Mouse (Mus musculus) gonadal fat pad, adult 2 months (tissue): ENCODE data around the gene Epb42. TPM values are rescaled to one million over a fixed set of nuclear protein-coding genes. Genes with fewer than 3 reads are reported as not detected.
"Not testable (repeated sequence)": the region's sequence is repeated elsewhere in the genome, so short reads cannot be mapped to it uniquely, and the experiment has no call there.

Experiments
- DNase-seq: peaks from one replicate; pipeline ENCODE4 v3.0.0-alpha.2; 2012; ENCODE audit warnings: low read depth
- polyA plus RNA-seq: library from polyadenylated mRNA; depleted of rRNA; stranded (reverse); fragments of >200 nt; gene quantifications from 2 replicates; pipeline ENCODE4 v1.2.3, GENCODE M21; 2012

Gene Epb42
- polyA plus RNA-seq, 1 experiment: 0.11 TPM

GRCm38 (mm10) chr2:121007925-121008663 is 28.8 kb downstream of the Epb42 start, which contains the start of gene Ccndbp1:
TSS of gene Ccndbp1 (plus strand) at chr2:121008403.
- DNase-seq: no peak

- DNase-seq: no peak
These were observed 29.9 kb downstream of the Epb42 start for GRCm38 (mm10) chr2:121006986-121007385.

GRCm38 (mm10) chr2:121004018-121004811 is 32.7 kb downstream of the Epb42 start:
- DNase-seq: no peak

- DNase-seq: no peak
These were observed 33.3 kb downstream of the Epb42 start for GRCm38 (mm10) chr2:121003586-121003985.

GRCm38 (mm10) chr2:120998863-120999262 is 38.0 kb downstream of the Epb42 start:
- no peak for DNase-seq

- DNase-seq: not testable (repeated sequence)
These were observed 40.3 kb downstream of the Epb42 start for GRCm38 (mm10) chr2:120996607-120997006.

GRCm38 (mm10) chr2:120991196-120991595 is 45.7 kb downstream of the Epb42 start:
- no peak for DNase-seq

GRCm38 (mm10) chr2:120985241-120985640 is 51.6 kb downstream of the Epb42 start:
- no peak for DNase-seq

- no peak for DNase-seq
These were observed 53.3 kb downstream of the Epb42 start for GRCm38 (mm10) chr2:120983611-120984010.

GRCm38 (mm10) chr2:120980861-120981260 is 56.0 kb downstream of the Epb42 start:
- no peak for DNase-seq

- no peak for DNase-seq
These were observed 57.1 kb downstream of the Epb42 start for GRCm38 (mm10) chr2:120979819-120980218.

GRCm38 (mm10) chr2:120978693-120979037 is 58.2 kb downstream of the Epb42 start:
- DNase-seq: no peak

- DNase-seq: no peak
These were observed 58.8 kb downstream of the Epb42 start for GRCm38 (mm10) chr2:120977926-120978692.

- DNase-seq: no peak
These were observed 59.6 kb downstream of the Epb42 start, which contains the start of gene Tmem62 for GRCm38 (mm10) chr2:120976990-120977925. TSS of gene Tmem62 (plus strand) at chr2:120977017.

GRCm38 (mm10) chr2:120976308-120976707 is 60.6 kb downstream of the Epb42 start:
- no peak for DNase-seq

GRCm38 (mm10) chr2:120972964-120973363 is 63.9 kb downstream of the Epb42 start:
- DNase-seq: no peak

GRCm38 (mm10) chr2:120972257-120972656 is 64.6 kb downstream of the Epb42 start:
- not testable (repeated sequence) for DNase-seq

GRCm38 (mm10) chr2:120971766-120972165 is 65.1 kb downstream of the Epb42 start:
- DNase-seq: no peak

GRCm38 (mm10) chr2:120970559-120971080 is 66.3 kb downstream of the Epb42 start, which contains the start of gene Ubr1:
TSS of gene Ubr1 (minus strand) at chr2:120970715.
- DNase-seq: no peak

GRCm38 (mm10) chr2:120970045-120970539 is 66.8 kb downstream of the Epb42 start:
- no peak for DNase-seq
